Mouse (Mus musculus): ENCODE data around the gene Crat. TPM values are rescaled to one million over a fixed set of nuclear protein-coding genes. Genes with fewer than 3 reads are reported as not detected.

Gene Crat
- polyA plus RNA-seq, 1 experiment from 2014 or later, result 24.3 TPM

- WGBS (ENCODE audit: insufficient replicate concordance), result 69% methylated on average over 2 of the region's 2 CpGs
- no peak overlapping the region for H3K27ac ChIP-seq (replicated peaks)
- H3K36me3 ChIP-seq (replicated peaks), result 0 out of 2 replicates have a peak, but pooled peaks cover 5% of the 10 kb centered on the region
- H3K9ac ChIP-seq, result no peak overlapping the region
- H3K4me1 ChIP-seq (replicated peaks), result peaks cover 29% of the 10 kb centered on the region
- no peak overlapping the region for H3K4me2 ChIP-seq
- no peak overlapping the region for H3K4me3 ChIP-seq (replicated peaks)
- no peak for ATAC-seq (ENCODE audit: insufficient read depth)
- no peaks in the 10 kb centered on the region for H3K9me3 ChIP-seq (replicated peaks)
- no peaks in the 10 kb centered on the region for H3K27me3 ChIP-seq
These were observed 26.6 kb downstream of the Crat start for GRCm38 (mm10) chr2:30389000-30389399.

GRCm38 (mm10) chr2:30386913-30387312, 28.7 kb downstream of the Crat start:
- ATAC-seq (ENCODE audit: insufficient read depth), result no peak

GRCm38 (mm10) chr2:30385591-30385990, 30.0 kb downstream of the Crat start:
- Histone ChIP-seq H3K4me3 (replicated peaks) (no peak overlapping the region), H3K27ac (replicated peaks) (no peak overlapping the region), H3K36me3 (replicated peaks) (peaks cover 28% of the 10 kb centered on the region), H3K9me3 (replicated peaks) (no peaks in the 10 kb centered on the region), H3K4me2 (no peak overlapping the region), H3K27me3 (no peaks in the 10 kb centered on the region), H3K4me1 (replicated peaks) (peaks cover 37% of the 10 kb centered on the region), H3K9ac (no peak overlapping the region)
- ATAC-seq (ENCODE audit: insufficient read depth), result no peak
- 68% methylated on average over 4 of the region's 4 CpGs for WGBS (ENCODE audit: insufficient replicate concordance)

More at GRCm38 (mm10) chr2:30386913-30387312, 28.7 kb downstream of the Crat start:
- 68% methylated on average over 9 of the region's 9 CpGs for WGBS (ENCODE audit: insufficient replicate concordance)
- Histone ChIP-seq H3K4me3 (replicated peaks) (no peak overlapping the region), H3K9ac (no peak overlapping the region), H3K4me2 (no peak overlapping the region), H3K36me3 (replicated peaks) (peaks cover 21% of the 10 kb centered on the region), H3K9me3 (replicated peaks) (no peaks in the 10 kb centered on the region), H3K27me3 (no peaks in the 10 kb centered on the region), H3K27ac (replicated peaks) (no peak overlapping the region), H3K4me1 (replicated peaks) (peaks cover 31% of the 10 kb centered on the region)

- Histone ChIP-seq H3K27me3 (no peaks in the 10 kb centered on the region), H3K4me2 (no peak overlapping the region), H3K36me3 (replicated peaks) (peaks cover 28% of the 10 kb centered on the region), H3K27ac (replicated peaks) (no peak overlapping the region), H3K9ac (no peak overlapping the region), H3K4me3 (replicated peaks) (no peak overlapping the region), H3K4me1 (replicated peaks) (peaks cover 44% of the 10 kb centered on the region), H3K9me3 (replicated peaks) (no peaks in the 10 kb centered on the region)
- no peak for ATAC-seq (ENCODE audit: insufficient read depth)
- 56% methylated on average over 5 of the region's 5 CpGs for WGBS (ENCODE audit: insufficient replicate concordance)
These were observed 30.8 kb downstream of the Crat start for GRCm38 (mm10) chr2:30384814-30385213.

- Histone ChIP-seq H3K9me3 (replicated peaks) (no peaks in the 10 kb centered on the region), H3K4me2 (peak overlapping the region; percentile 16), H3K27ac (replicated peaks) (peak overlapping the region; percentile 59; the same call in 1 of the 2 replicates), H3K4me3 (replicated peaks) (no peak overlapping the region), H3K36me3 (replicated peaks) (peaks cover 60% of the 10 kb centered on the region), H3K27me3 (no peaks in the 10 kb centered on the region), H3K4me1 (replicated peaks) (peaks cover 59% of the 10 kb centered on the region), H3K9ac (no peak overlapping the region)
- ATAC-seq (ENCODE audit: insufficient read depth), result peak; percentile 63
- 59% methylated on average over 4 of the region's 4 CpGs for WGBS (ENCODE audit: insufficient replicate concordance)
These were observed 34.3 kb downstream of the Crat start for GRCm38 (mm10) chr2:30381377-30381725.

GRCm38 (mm10) chr2:30380564-30381376, 34.8 kb downstream of the Crat start:
- 58% methylated on average over 10 of the region's 10 CpGs for WGBS (ENCODE audit: insufficient replicate concordance)
- Histone ChIP-seq H3K9me3 (replicated peaks) (no peaks in the 10 kb centered on the region), H3K27me3 (no peaks in the 10 kb centered on the region), H3K27ac (replicated peaks) (peak overlapping the region; percentile 59; the same call in 1 of the 2 replicates), H3K4me3 (replicated peaks) (no peak overlapping the region), H3K4me1 (replicated peaks) (peaks cover 59% of the 10 kb centered on the region), H3K9ac (no peak overlapping the region), H3K4me2 (peak overlapping the region; percentile 36), H3K36me3 (replicated peaks) (peaks cover 61% of the 10 kb centered on the region)
- ATAC-seq (ENCODE audit: insufficient read depth), result peak; percentile 39; the same call in 1 of the 2 replicates

- Histone ChIP-seq H3K27ac (replicated peaks) (peak overlapping the region; percentile 21), H3K27me3 (no peaks in the 10 kb centered on the region), H3K36me3 (replicated peaks) (peaks cover 59% of the 10 kb centered on the region), H3K9me3 (replicated peaks) (no peaks in the 10 kb centered on the region), H3K4me2 (no peak overlapping the region; the same call in 1 of the 2 replicates), H3K9ac (no peak overlapping the region), H3K4me3 (replicated peaks) (no peak overlapping the region), H3K4me1 (replicated peaks) (peaks cover 53% of the 10 kb centered on the region)
- ATAC-seq (ENCODE audit: insufficient read depth), result no peak
- 64% methylated on average over 7 of the region's 7 CpGs for WGBS (ENCODE audit: insufficient replicate concordance)
These were observed 36.3 kb downstream of the Crat start for GRCm38 (mm10) chr2:30379307-30379706.

- ATAC-seq (ENCODE audit: insufficient read depth), result no peak
- Histone ChIP-seq H3K4me2 (no peak overlapping the region), H3K36me3 (replicated peaks) (peaks cover 52% of the 10 kb centered on the region), H3K9me3 (replicated peaks) (no peaks in the 10 kb centered on the region), H3K27ac (replicated peaks) (no peak overlapping the region), H3K27me3 (no peaks in the 10 kb centered on the region), H3K4me1 (replicated peaks) (peaks cover 42% of the 10 kb centered on the region), H3K9ac (no peak overlapping the region), H3K4me3 (replicated peaks) (no peak overlapping the region)
- WGBS (ENCODE audit: insufficient replicate concordance), result 81% methylated on average over 5 of the region's 5 CpGs
These were observed 37.9 kb downstream of the Crat start for GRCm38 (mm10) chr2:30377721-30378120.

- 81% methylated on average over 10 of the region's 10 CpGs for WGBS (ENCODE audit: insufficient replicate concordance)
- Histone ChIP-seq H3K9me3 (replicated peaks) (no peaks in the 10 kb centered on the region), H3K4me3 (replicated peaks) (no peak overlapping the region), H3K27ac (replicated peaks) (no peak overlapping the region), H3K9ac (no peak overlapping the region), H3K27me3 (no peaks in the 10 kb centered on the region), H3K4me2 (no peak overlapping the region), H3K36me3 (replicated peaks) (peaks cover 58% of the 10 kb centered on the region), H3K4me1 (replicated peaks) (peaks cover 25% of the 10 kb centered on the region)
- no peak for ATAC-seq (ENCODE audit: insufficient read depth)
These were observed 39.7 kb downstream of the Crat start for GRCm38 (mm10) chr2:30375893-30376292.

GRCm38 (mm10) chr2:30372726-30373125, 42.9 kb downstream of the Crat start:
- peaks cover 70% of the 10 kb centered on the region for H3K36me3 ChIP-seq (replicated peaks)
- ATAC-seq (ENCODE audit: insufficient read depth), result no peak
- no peak overlapping the region for H3K27ac ChIP-seq (replicated peaks)
- no peaks in the 10 kb centered on the region for H3K9me3 ChIP-seq (replicated peaks)
- 84% methylated on average over 5 of the region's 5 CpGs for WGBS (ENCODE audit: insufficient replicate concordance)
- H3K4me2 ChIP-seq, result no peak overlapping the region
- no peaks in the 10 kb centered on the region for H3K4me1 ChIP-seq (replicated peaks)
- H3K27me3 ChIP-seq, result no peaks in the 10 kb centered on the region
- H3K4me3 ChIP-seq (replicated peaks), result no peak overlapping the region
- H3K9ac ChIP-seq, result no peak overlapping the region

- no peak overlapping the region for H3K4me2 ChIP-seq
- no peak overlapping the region for H3K4me3 ChIP-seq (replicated peaks)
- no peaks in the 10 kb centered on the region for H3K9me3 ChIP-seq (replicated peaks)
- WGBS (ENCODE audit: insufficient replicate concordance), result 91% methylated on average over 8 of the region's 8 CpGs
- H3K36me3 ChIP-seq (replicated peaks), result peaks cover 62% of the 10 kb centered on the region
- no peak overlapping the region for H3K9ac ChIP-seq
- no peaks in the 10 kb centered on the region for H3K4me1 ChIP-seq (replicated peaks)
- H3K27ac ChIP-seq (replicated peaks), result no peak overlapping the region
- no peaks in the 10 kb centered on the region for H3K27me3 ChIP-seq
- no peak for ATAC-seq (ENCODE audit: insufficient read depth)
These were observed 44.1 kb downstream of the Crat start for GRCm38 (mm10) chr2:30371544-30371943.
